Mouse (Mus musculus) stomach, postnatal 0 days (tissue): ENCODE results near the gene Rsc1a1.

Experiments
- CTCF ChIP-seq: IDR thresholded peaks from 2 replicates; pipeline ENCODE4 v1.5.1; 2016; ENCODE audit warnings: antibody characterized with exemption, low read depth, mild to moderate bottlenecking, moderate library complexity
- EP300 ChIP-seq: optimal IDR thresholded peaks from 2 replicates; pipeline ENCODE3; 2016; ENCODE audit warnings: antibody characterized with exemption

DNA sequence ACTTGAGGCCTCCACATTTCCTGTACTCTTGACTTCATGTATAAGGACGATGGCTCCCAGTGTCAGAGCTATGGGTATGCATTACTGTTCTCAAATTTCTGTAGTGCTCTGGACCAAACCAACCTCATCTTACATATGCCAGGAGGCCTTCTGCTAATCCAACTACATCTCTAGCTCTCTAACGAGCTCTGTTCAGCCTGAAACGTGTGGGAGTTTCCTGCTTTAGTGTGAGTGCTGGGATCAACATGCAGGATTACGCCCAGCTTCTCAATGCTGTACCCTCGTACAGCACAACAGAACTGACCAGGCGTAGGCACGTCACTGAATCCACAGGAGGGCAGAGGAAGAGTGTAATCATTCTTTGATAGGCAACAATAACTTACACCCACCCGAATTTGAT is 1.1 kb upstream of the Rsc1a1 start:
- TF ChIP-seq CTCF (no peak), EP300 (no peak)
